Mouse (Mus musculus): Measurements from ENCODE around the gene Polr2i. TPM values are rescaled to one million over a fixed set of nuclear protein-coding genes. Genes with fewer than 3 reads are reported as not detected.

Gene Polr2i
- polyA plus RNA-seq, 1 experiment, result 157 TPM

DNA sequence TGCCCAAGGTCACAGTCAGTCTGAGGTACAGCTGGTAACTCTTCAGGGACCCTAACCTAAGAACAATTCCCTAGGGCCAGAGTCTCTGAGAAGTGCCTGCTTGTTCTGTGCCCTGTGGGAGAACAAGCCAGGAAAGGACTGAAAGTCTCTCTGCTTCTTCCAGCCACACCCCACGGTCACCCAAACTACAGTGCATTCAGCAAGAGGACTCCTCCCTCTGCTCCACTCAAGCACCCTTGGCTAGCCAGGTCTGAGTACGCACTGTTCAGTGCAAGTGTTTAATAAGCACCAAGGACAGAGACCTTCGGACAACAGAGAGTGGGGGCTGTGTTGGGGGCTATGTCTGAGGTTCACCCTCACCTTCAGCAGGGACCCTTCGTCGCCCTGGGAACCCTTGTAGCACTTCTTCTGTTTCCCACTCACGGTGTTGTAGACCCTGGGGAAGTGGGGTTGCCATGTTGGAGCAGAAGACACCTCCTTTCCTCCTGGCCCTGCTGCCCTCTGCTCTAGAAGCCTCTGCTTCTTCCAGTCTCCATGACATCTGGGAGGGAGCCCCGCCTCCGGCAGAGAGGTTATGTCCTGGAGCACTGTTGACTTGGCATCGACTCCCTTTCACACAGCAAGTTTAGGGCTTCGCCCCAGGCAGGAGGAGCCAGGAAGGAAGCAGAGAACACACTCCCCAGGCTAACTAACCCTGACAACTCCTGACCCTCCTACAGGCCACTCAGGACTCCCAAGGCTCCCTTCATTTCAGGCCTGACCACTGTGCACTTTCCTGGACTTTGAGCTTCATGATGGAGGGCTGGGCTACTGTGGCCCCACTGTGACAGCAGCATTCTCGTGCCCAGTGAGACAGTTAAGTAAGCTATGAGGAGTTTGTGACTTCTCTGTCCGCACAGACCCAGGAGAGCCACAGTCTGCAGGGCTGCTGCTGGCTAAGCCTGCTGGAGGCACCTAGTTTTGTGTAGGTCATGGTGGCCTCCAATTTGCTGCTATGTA, 20.5 kb downstream of the Polr2i start:
- no peak for DNase-seq (ENCODE audit: extremely low spot score in 1 of 2, low spot score in 1 of 2)

GRCm38 (mm10) chr7:30265041-30265440, 33.3 kb downstream of the Polr2i start:
- DNase-seq (ENCODE audit: extremely low spot score in 1 of 2, low spot score in 1 of 2), result no peak

DNA sequence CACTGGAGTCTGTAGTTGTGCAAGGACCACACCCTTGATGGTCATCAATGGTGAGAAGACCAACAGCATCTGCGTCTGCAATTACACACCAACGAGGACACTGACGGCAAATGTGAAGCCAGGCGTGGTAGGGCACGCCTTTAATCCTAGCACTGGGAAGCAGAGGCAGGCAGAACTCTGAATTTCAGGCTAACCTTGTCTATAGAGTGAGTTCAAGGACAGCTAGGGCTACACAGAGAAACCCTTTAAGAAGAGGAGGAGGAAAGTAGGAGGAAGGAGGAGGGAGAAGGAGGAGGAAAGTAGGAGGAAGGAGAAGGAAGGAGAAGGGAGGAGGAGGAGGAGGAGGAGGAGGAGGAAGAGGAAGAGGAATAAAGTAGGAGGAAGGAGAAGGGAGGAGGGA, 33.8 kb downstream of the Polr2i start:
- DNase-seq (ENCODE audit: extremely low spot score in 1 of 2, low spot score in 1 of 2), result no peak

- no peak for DNase-seq (ENCODE audit: extremely low spot score in 1 of 2, low spot score in 1 of 2)
Measured at GRCm38 (mm10) chr7:30265935-30266334, 34.2 kb downstream of the Polr2i start.

DNA sequence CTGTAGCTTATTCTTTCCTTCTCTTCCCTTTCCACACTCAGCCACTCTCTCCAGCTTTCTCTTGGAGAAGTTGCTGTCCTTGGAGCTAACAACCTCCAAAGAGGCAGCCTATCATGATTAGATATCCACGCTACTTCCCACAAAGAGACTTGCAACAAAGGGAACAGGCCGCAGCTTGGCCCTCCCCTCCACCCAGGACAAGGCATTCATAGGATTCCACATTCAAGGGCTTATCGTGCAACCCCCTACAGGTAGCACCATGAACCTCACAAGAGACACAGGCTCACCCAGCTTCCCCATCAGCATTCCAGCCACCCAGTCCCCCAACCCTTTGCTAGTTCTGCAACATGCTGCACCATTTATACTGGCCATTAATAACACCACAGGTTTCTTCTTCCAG, 35.0 kb downstream of the Polr2i start:
- no peak for DNase-seq (ENCODE audit: extremely low spot score in 1 of 2, low spot score in 1 of 2)

GRCm38 (mm10) chr7:30269641-30270040, 37.9 kb downstream of the Polr2i start:
- no peak for DNase-seq (ENCODE audit: extremely low spot score in 1 of 2, low spot score in 1 of 2)

GRCm38 (mm10) chr7:30274383-30274782, 42.6 kb downstream of the Polr2i start:
- DNase-seq (ENCODE audit: extremely low spot score in 1 of 2, low spot score in 1 of 2), result no peak

GRCm38 (mm10) chr7:30278911-30279310, 47.2 kb downstream of the Polr2i start:
- no peak for DNase-seq (ENCODE audit: extremely low spot score in 1 of 2, low spot score in 1 of 2)

DNA sequence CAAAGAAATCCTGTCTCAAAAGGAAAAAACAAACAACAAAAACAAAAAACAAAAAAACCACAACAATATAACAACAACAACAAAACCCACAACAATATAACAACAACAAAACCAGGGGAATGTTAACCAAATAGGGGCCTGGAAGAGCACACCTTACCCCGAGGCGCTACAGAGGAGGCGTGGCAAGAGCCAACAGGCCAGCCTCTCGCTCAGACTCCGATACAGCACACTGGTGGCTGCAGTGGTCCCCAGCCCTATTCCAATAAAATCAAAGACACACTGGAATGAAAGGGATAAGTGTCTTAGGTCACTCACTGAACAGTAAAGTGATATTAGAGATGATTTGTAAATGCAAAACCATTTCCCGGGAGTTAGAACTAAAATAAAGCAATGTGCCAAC, 47.8 kb downstream of the Polr2i start:
- DNase-seq (ENCODE audit: extremely low spot score in 1 of 2, low spot score in 1 of 2), result no peak

- peak; percentile 76 to 94 for DNase-seq (ENCODE audit: extremely low spot score in 1 of 2, low spot score in 1 of 2)
Measured at GRCm38 (mm10) chr7:30279951-30280669, 48.4 kb downstream of the Polr2i start, which contains the start of the genes Thap8 and Wdr62. Gene Thap8, plus strand, starts transcription at chr7:30280094. Gene Wdr62, minus strand, starts transcription at chr7:30280419.

- peak; percentile 83 to 88 for DNase-seq (ENCODE audit: extremely low spot score in 1 of 2, low spot score in 1 of 2)
Measured at GRCm38 (mm10) chr7:30280670-30281138, 49.0 kb downstream of the Polr2i start.

DNA sequence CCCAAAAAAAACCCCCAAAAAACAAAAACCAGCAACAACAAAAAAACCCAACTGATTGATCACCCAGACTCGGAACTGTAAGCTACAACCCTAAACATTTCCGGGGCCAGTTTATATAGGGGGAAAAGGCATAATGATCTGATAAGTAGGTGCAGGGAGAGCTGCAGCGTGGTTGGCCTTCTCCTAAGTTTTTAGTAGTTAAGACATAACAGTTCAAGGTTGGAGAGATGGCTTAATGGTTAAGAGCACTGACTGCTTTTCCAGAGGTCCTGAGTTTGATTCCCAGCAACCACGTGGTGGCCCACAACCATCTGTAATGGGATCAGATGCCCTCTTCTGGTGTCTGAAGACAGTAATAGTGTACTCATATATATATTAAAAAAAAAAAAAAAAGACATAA, 49.8 kb downstream of the Polr2i start:
- DNase-seq (ENCODE audit: extremely low spot score in 1 of 2, low spot score in 1 of 2), result no peak

DNA sequence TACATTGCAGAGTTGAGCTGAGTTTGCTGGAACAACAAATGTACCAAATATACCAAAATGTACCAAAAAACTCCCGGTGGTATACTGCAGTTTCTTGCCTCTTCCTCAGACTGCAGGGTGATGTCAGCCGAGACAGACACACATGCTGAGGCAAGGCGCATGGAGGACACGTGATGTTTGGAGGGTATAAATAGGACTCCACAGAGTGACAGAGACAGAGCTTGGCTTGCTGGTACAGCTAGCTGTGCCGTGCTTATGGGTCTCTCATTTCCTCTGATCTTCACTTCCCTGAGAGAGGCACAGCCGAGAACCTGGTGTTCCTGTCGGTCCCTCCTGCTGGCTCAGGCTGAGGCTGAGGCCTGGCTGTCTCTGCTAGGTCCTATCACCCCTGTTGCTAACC, 51.0 kb downstream of the Polr2i start:
- peak in 1 of 2 experiments; percentile 39 for DNase-seq (ENCODE audit: extremely low spot score in 1 of 2, low spot score in 1 of 2)

Other genes with a start within 250 kb of the Polr2i start
- 2.5 and 3.1 TPM in 2 replicates for gene Zfp568, start 248.0 kb upstream of the Polr2i start, polyA plus RNA-seq (2012; rRNA removed)
- 10.5 TPM in 2 replicates for gene Zfp14, start 180.6 kb upstream of the Polr2i start, polyA plus RNA-seq (2012; rRNA removed)
- 2.6 and 3.4 TPM in 2 replicates for gene Zfp82, start 159.0 kb upstream of the Polr2i start, polyA plus RNA-seq (2012; rRNA removed)
- gene Gm26920, start 141.5 kb upstream of the Polr2i start, polyA plus RNA-seq (2012; rRNA removed), result 0.61 TPM in 1 of 2 replicates, not detected in the other
- gene Zfp566, start 141.4 kb upstream of the Polr2i start, polyA plus RNA-seq (2012; rRNA removed), result 6.3 and 7.0 TPM in 2 replicates
- gene Zfp260, start 137.2 kb upstream of the Polr2i start, polyA plus RNA-seq (2012; rRNA removed), result 34.8 and 35.4 TPM in 2 replicates
- 9.1 and 9.3 TPM in 2 replicates for gene Zfp382, start 110.0 kb upstream of the Polr2i start, polyA plus RNA-seq (2012; rRNA removed)
- 36.0 and 38.8 TPM in 2 replicates for gene Zfp146, start 62.2 kb upstream of the Polr2i start, polyA plus RNA-seq (2012; rRNA removed)
- 5.6 and 7.7 TPM in 2 replicates for gene Cox7a1, start 47.8 kb upstream of the Polr2i start, polyA plus RNA-seq (2012; rRNA removed)
- gene Capns1, start 33.1 kb upstream of the Polr2i start, polyA plus RNA-seq (2012; rRNA removed), result 236 and 319 TPM in 2 replicates
- 114 and 129 TPM in 2 replicates for gene Tbcb, start 324 bp downstream of the Polr2i start, polyA plus RNA-seq (2012; rRNA removed)
- gene Ovol3, start 3.8 kb downstream of the Polr2i start, polyA plus RNA-seq (2012; rRNA removed), result not detected in 2 replicates
- 0.15 and 0.22 TPM in 2 replicates for gene Thap8, start 48.1 kb downstream of the Polr2i start, polyA plus RNA-seq (2012; rRNA removed)
- 3.9 and 5.6 TPM in 2 replicates for gene Wdr62, start 48.5 kb downstream of the Polr2i start, polyA plus RNA-seq (2012; rRNA removed)
- gene Clip3, start 59.8 kb downstream of the Polr2i start, polyA plus RNA-seq (2012; rRNA removed), result 354 and 373 TPM in 2 replicates
- 132 TPM in 2 replicates for gene Alkbh6, start 76.8 kb downstream of the Polr2i start, polyA plus RNA-seq (2012; rRNA removed)
- gene Syne4, start 82.9 kb downstream of the Polr2i start, polyA plus RNA-seq (2012; rRNA removed), result 27.6 and 29.9 TPM in 2 replicates
- 0.34 and 0.66 TPM in 2 replicates for gene E130208F15Rik, start 89.8 kb downstream of the Polr2i start, polyA plus RNA-seq (2012; rRNA removed)
- gene Sdhaf1, start 91.9 kb downstream of the Polr2i start, polyA plus RNA-seq (2012; rRNA removed), result 16.9 and 19.2 TPM in 2 replicates
- gene Lrfn3, start 130.8 kb downstream of the Polr2i start, polyA plus RNA-seq (2012; rRNA removed), result 19.8 and 22.2 TPM in 2 replicates
- gene Tyrobp, start 181.8 kb downstream of the Polr2i start, polyA plus RNA-seq (2012; rRNA removed), result 73.2 and 80.4 TPM in 2 replicates
- gene Hcst, start 187.9 kb downstream of the Polr2i start, polyA plus RNA-seq (2012; rRNA removed), result 1.5 and 2.2 TPM in 2 replicates
- gene Nfkbid, start 189.8 kb downstream of the Polr2i start, polyA plus RNA-seq (2012; rRNA removed), result 5.4 and 6.4 TPM in 2 replicates
- gene Aplp1, start 213.6 kb downstream of the Polr2i start, polyA plus RNA-seq (2012; rRNA removed), result 940 and 960 TPM in 2 replicates
- 3.7 and 7.1 TPM in 2 replicates for gene Kirrel2, start 225.7 kb downstream of the Polr2i start, polyA plus RNA-seq (2012; rRNA removed)
- 1.2 and 1.6 TPM in 2 replicates for gene Nphs1, start 226.4 kb downstream of the Polr2i start, polyA plus RNA-seq (2012; rRNA removed)